9 mouse cellular contexts compared by ENCODE assay signal in the genomic region with DNA sequence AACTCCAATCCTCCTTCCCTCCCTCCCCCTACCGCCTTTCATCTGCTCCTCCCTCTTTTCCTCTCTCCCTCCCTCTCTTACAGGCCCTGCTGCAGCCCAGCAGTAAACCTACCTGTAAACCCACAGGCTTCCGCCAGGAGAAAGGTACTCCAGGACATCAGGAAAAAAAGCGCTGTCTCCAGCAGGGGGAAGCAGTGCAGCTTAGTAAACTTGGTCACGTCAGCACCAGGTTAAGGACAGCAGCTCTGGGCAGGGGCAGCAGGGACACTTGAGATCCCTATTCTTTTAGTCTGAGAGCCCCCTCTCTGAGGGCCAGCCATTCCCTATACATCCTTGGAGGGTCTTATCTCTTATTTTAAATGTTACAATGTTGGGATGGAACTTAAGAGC.
DNase-seq lines count a peak whose midpoint lies in the region; ATAC-seq and TF ChIP-seq lines count a peak whose summit lies in the region.
"Had no signal": no experiment of that assay in that cellular context is flagged by ENCODE, and none has a peak within 500 bp of the region (broad histone marks: within the 10 kb centered on the region; RNA-seq: fewer than 3 reads in every experiment).

No protein-coding gene starts in this region.

- no peak overlapping the region for H3K4me2 ChIP-seq in forebrain, embryonic 16.5 days (ENCODE audit: low read length)
- no peak overlapping the region for H3K4me2 ChIP-seq in lung, embryonic 16.5 days (ENCODE audit: low read depth, low read length)
- H3K4me2 ChIP-seq: heart, embryonic 15.5 days had no signal

- no peak overlapping the region for H3K4me3 ChIP-seq in forebrain, embryonic 16.5 days (replicated peaks; ENCODE audit: low read length)
- H3K4me3 ChIP-seq in kidney, adult 2 months (ENCODE audit: insufficient read depth, low read depth, low read length), result no peak overlapping the region
- H3K4me3 ChIP-seq in lung, embryonic 16.5 days (ENCODE audit: low read length), result no peak overlapping the region
- H3K4me3 ChIP-seq: heart, embryonic 15.5 days had no signal

- no peaks in the 10 kb centered on the region for H3K4me1 ChIP-seq in forebrain, embryonic 16.5 days (replicated peaks; ENCODE audit: control insufficient read depth, insufficient read depth, low read length)
- H3K4me1 ChIP-seq in kidney, adult 2 months (ENCODE audit: control insufficient read depth, insufficient read depth, low read length), result no peaks in the 10 kb centered on the region; the same call in 1 of the 2 replicates
- no peaks in the 10 kb centered on the region for H3K4me1 ChIP-seq in lung, embryonic 16.5 days (replicated peaks; ENCODE audit: control insufficient read depth, insufficient read depth, low read length)
- H3K4me1 ChIP-seq: heart, embryonic 15.5 days had no signal

- ATAC-seq in forebrain, embryonic 16.5 days, result peak; percentile 52
- ATAC-seq in lung, embryonic 16.5 days (ENCODE audit: low read depth), result peak; percentile 81
- no peak for ATAC-seq in inflammation-experienced regulatory T-cells, adult 6 months

- no peak overlapping the region for H3K9ac ChIP-seq in forebrain, embryonic 16.5 days (replicated peaks; ENCODE audit: low read depth, low read length)
- no peak overlapping the region for H3K9ac ChIP-seq in lung, embryonic 16.5 days (ENCODE audit: low read length)
- H3K9ac ChIP-seq: heart, embryonic 15.5 days had no signal

- peak; percentile 71 for TF ChIP-seq CTCF in kidney, adult 2 months (conservative IDR thresholded peaks at IDR 0.05; ENCODE audit: insufficient read depth, insufficient read length, low read depth, low read length)

- WGBS in forebrain, embryonic 16.5 days, result 10% methylated on average over 4 of the region's 4 CpGs
- WGBS in kidney, adult 2 months, result 18% methylated on average over 3 of the region's 4 CpGs
- 15% methylated on average over 4 of the region's 4 CpGs for WGBS in lung, embryonic 16.5 days

- TF ChIP-seq POLR2A in kidney, adult 2 months (IDR thresholded peaks at IDR 0.05; ENCODE audit: low read depth, low read length), result no peak

- DNase-seq in urinary bladder, postnatal 14 days (ENCODE audit: low spot score), result peak; percentile 58
- no peak for DNase-seq in urinary bladder, postnatal 10 days (ENCODE audit: low spot score)
- DNase-seq in brain, embryonic 18.5 days (ENCODE audit: low read depth, low spot score), result peak; percentile 4
- peak; percentile 77 for DNase-seq in kidney, adult 2 months
- DNase-seq in right cerebral cortex, postnatal 10 days (ENCODE audit: low spot score in 2 of 2), result peak; percentile 26 to 35

- H3K27me3 ChIP-seq in forebrain, embryonic 16.5 days (replicated peaks; ENCODE audit: control insufficient read depth, insufficient read depth, low read length), result no peaks in the 10 kb centered on the region
- no peaks in the 10 kb centered on the region for H3K27me3 ChIP-seq in kidney, adult 2 months (replicated peaks; ENCODE audit: control insufficient read depth, insufficient read depth, low read length)
- no peaks in the 10 kb centered on the region for H3K27me3 ChIP-seq in lung, embryonic 16.5 days (ENCODE audit: control insufficient read depth, insufficient read depth, low read depth, low read length)
- H3K27me3 ChIP-seq: heart, embryonic 15.5 days had no signal

- no peaks in the 10 kb centered on the region for H3K9me3 ChIP-seq in forebrain, embryonic 16.5 days (ENCODE audit: control insufficient read depth, low read length)
- H3K9me3 ChIP-seq in lung, embryonic 16.5 days (ENCODE audit: control insufficient read depth, low read length), result no peaks in the 10 kb centered on the region
- H3K9me3 ChIP-seq: heart, embryonic 15.5 days had no signal

- H3K27ac ChIP-seq in forebrain, embryonic 16.5 days (ENCODE audit: low read length), result no peak overlapping the region
- no peak overlapping the region for H3K27ac ChIP-seq in kidney, adult 2 months (ENCODE audit: insufficient read depth, low read depth, low read length)
- no peak overlapping the region for H3K27ac ChIP-seq in lung, embryonic 16.5 days (ENCODE audit: low read length)
- H3K27ac ChIP-seq: heart, embryonic 15.5 days had no signal

- H3K36me3 ChIP-seq in forebrain, embryonic 16.5 days (ENCODE audit: control insufficient read depth, insufficient read depth), result no peaks in the 10 kb centered on the region
- no peaks in the 10 kb centered on the region for H3K36me3 ChIP-seq in kidney, adult 2 months (ENCODE audit: control insufficient read depth, insufficient read depth, low read length)
- H3K36me3 ChIP-seq in lung, embryonic 16.5 days (ENCODE audit: control insufficient read depth, insufficient read depth, low read length), result no peaks in the 10 kb centered on the region
- H3K36me3 ChIP-seq: heart, embryonic 15.5 days had no signal
